Mouse (Mus musculus) forebrain, embryonic 13.5 days (tissue): ENCODE measurements around the gene Ptprh. TPM values are rescaled to one million over a fixed set of nuclear protein-coding genes. Genes with fewer than 3 reads are reported as not detected.

ENCODE experiments used
- ATAC-seq: fragments of 200-750 bp; cut with Nextera tagmentation; 2 replicates; pipeline ENCODE4 v1.8.0; 2017
- H3K27ac ChIP-seq: fragments of 300-500 bp; sonication (generic); 2 replicates; pipeline ENCODE4 v1.5.1; 2015; ENCODE audit warnings: inconsistent platforms, mild to moderate bottlenecking, moderate library complexity
- H3K27me3 ChIP-seq: fragments of 300-500 bp; sonication (generic); 2 replicates; pipeline ENCODE4 v1.6.1; 2015; ENCODE audit warnings: mild to moderate bottlenecking, inconsistent platforms
- H3K36me3 ChIP-seq: fragments of 300-500 bp; sonication (generic); 2 replicates; pipeline ENCODE4 v1.6.1; 2015; ENCODE audit warnings: mild to moderate bottlenecking, inconsistent platforms; ENCODE audit not compliant: poor library complexity, severe bottlenecking
- H3K4me1 ChIP-seq: fragments of 300-500 bp; sonication (generic); 2 replicates; pipeline ENCODE4 v1.6.1; 2015; ENCODE audit warnings: inconsistent platforms
- H3K4me2 ChIP-seq: fragments of 300-500 bp; sonication (generic); 2 replicates; pipeline ENCODE4 v1.6.1; 2015; ENCODE audit warnings: inconsistent platforms, mild to moderate bottlenecking, moderate library complexity
- H3K4me3 ChIP-seq: fragments of 300-500 bp; sonication (generic); 2 replicates; pipeline ENCODE4 v1.5.1; 2015; ENCODE audit warnings: mild to moderate bottlenecking, inconsistent platforms
- H3K9ac ChIP-seq: fragments of 300-500 bp; sonication (generic); 2 replicates; pipeline ENCODE4 v1.6.1; 2015; ENCODE audit warnings: mild to moderate bottlenecking, inconsistent platforms
- H3K9me3 ChIP-seq: fragments of 300-500 bp; sonication (generic); replicated peaks from 2 replicates; pipeline ENCODE4 v1.6.1; 2016; ENCODE audit warnings: inconsistent platforms
- WGBS: fragments of 180-500 bp; shearing (Covaris S2); methylation state at CpG from one replicate; pipeline ENCODE4 v1.1.7; 2015; 5-methylcytosine and 5-hydroxymethylcytosine counted together
- microRNA-seq: library from miRNA; unstranded; fragments of <30 nt; microRNA quantifications from one replicate; pipeline ENCODE4, GENCODE M21; 2016
- polyA plus RNA-seq: library from polyadenylated mRNA; unstranded; fragments of >200 nt; fragmentation: Nextera tagmentation; extraction: Ambion mirVana; gene quantifications from 2 replicates; pipeline ENCODE4 v1.2.1, GENCODE M21; 2015

Gene Ptprh
- polyA plus RNA-seq, 1 experiment from 2014 or later = 0.09 TPM

DNA sequence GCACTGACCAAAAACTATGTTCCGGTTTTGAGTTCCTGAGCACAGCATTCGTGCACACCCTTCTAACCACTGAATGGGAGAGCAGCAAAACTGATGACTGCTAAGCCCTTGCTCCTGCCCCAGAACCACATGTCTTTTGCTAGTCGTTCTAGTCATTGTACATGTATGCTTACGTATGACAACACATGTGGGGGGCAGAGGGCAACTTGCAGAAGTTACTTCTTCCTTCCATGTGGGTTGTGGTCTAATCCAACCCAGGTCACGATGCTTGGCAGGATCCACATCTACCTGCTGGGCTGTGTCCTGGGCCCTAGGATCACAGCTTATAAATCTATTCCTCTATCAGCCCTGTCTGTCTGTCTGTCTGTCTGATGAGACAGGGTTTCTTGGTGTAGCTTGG, 100.0 kb downstream of the Ptprh start:
- H3K4me2 ChIP-seq = no peak overlapping the region
- no peak for ATAC-seq
- WGBS = 89% methylated on average over 5 of the region's 5 CpGs
- H3K27ac ChIP-seq = no peak overlapping the region
- peaks cover 22% of the 10 kb centered on the region for H3K4me1 ChIP-seq
- no peaks in the 10 kb centered on the region for H3K27me3 ChIP-seq
- H3K9ac ChIP-seq = no peak overlapping the region
- no peaks in the 10 kb centered on the region for H3K9me3 ChIP-seq
- no peak overlapping the region for H3K4me3 ChIP-seq
- H3K36me3 ChIP-seq = 0 out of 2 replicates have a peak, but pooled peaks cover 3% of the 10 kb centered on the region

DNA sequence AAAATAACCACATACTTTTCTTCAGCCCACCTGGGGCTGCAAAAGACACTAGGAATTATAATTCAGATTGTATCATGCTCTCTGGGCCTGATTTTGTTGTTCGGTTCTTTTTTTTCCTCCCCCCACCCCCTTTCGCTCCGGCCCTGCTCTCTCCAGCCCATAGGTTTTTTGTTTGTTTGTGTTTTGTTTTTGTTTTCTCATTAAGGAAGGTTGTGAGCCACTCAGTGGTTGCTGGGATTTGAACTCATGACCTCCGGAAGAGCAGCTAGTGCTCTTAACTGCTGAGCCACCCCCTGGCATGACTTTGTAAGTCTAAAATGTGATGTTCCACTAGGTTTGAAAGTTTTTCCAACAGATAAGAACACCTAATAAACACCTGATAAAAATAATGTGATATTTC, 100.7 kb downstream of the Ptprh start:
- Histone ChIP-seq H3K27ac (no peak overlapping the region), H3K4me3 (peak overlapping the region; percentile 77; the same call in 1 of the 2 replicates), H3K4me1 (peaks cover 30% of the 10 kb centered on the region), H3K27me3 (no peaks in the 10 kb centered on the region), H3K36me3 (0 out of 2 replicates have a peak, but pooled peaks cover 3% of the 10 kb centered on the region), H3K4me2 (no peak overlapping the region), H3K9me3 (no peaks in the 10 kb centered on the region), H3K9ac (no peak overlapping the region)
- WGBS = 82% methylated on average over 4 of the region's 4 CpGs
- no peak for ATAC-seq

DNA sequence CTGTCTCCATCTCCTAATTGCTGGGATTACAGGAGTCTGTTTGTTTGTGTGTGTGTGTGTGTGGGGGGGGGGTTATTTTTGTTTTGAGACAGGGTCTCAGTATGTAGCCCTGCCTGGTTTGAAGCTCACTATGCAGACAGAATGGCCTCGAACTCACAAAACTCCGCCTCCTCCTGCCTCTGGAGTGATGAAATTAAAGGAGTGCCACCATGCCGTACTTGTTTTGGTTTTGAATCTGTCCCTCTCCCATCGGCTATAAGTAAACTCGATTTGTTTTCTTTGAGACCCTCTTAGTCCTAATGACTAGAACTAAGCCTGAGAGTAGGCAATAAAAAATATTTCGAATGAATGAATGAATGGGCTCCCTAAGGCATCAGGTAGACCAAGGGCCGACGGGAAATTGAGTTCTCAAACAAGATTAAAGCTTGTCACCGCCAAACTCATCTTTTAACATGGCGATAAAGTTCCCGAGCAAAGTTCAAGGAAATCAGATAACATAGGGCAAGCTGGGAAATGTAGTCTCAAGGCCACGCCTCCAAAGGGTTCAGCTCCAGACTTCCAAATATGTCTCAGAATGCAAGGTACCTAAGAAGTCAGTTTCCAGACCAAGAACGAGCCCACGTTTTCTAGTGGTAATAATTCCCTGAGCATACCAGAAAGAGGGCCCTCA, 101.3 kb downstream of the Ptprh start:
- H3K27ac ChIP-seq = no peak overlapping the region
- H3K9me3 ChIP-seq = no peaks in the 10 kb centered on the region
- 0 out of 2 replicates have a peak overlapping the region, but pooled peaks have one; percentile 95 for H3K9ac ChIP-seq
- H3K4me2 ChIP-seq = peak overlapping the region; percentile 82
- H3K27me3 ChIP-seq = no peaks in the 10 kb centered on the region
- 9% methylated on average over 14 of the region's 14 CpGs for WGBS
- peak overlapping the region; percentile 77 for H3K4me3 ChIP-seq
- 0 out of 2 replicates have a peak, but pooled peaks cover 3% of the 10 kb centered on the region for H3K36me3 ChIP-seq
- peaks cover 35% of the 10 kb centered on the region for H3K4me1 ChIP-seq
- ATAC-seq = peak; percentile 14; the same call in 1 of the 2 replicates

DNA sequence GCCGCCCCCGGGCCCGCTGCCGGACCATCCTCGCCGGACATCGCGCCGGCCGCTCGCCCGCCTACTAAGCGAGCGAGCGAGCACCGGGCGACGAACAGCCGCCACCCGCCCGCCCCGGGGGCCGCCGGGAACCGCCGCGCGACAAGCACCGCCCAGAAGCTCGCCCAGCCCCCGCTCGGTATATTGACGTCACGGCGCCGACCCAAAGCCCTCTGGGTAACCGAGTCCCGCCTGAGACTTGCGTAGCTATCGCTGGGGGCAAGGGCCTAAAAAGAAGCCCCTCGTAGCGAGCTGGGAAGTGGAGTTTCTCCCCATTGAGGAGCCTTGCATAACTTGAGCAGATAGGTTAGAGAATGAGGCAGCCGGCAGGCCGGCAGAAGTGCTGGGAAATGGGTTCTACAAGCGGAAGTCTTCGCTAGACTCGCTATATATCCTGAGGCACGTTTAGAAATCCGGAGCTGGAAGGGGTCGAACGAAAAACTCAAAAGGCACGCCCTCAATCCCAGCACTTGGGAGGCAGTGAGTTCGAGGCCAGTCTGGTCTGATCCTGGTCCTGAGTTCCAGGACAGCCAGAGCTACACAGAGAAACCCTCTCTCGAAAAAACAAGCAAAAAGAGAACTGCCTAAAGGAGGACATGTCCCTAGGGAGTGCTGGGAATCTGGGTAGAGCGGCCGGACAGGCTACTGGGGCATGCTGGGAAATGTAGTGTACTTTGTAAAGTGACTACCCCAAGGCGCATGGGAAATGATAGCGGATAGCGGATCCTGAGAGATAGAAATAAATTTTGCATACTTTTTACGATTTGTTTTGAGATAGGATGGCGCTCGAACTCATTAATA, 102.1 kb downstream of the Ptprh start, which contains the start of gene Ppp1r12c:
Gene Ppp1r12c (minus strand): TSS at position 123 of the 840 bp plus-strand sequence.
- peak within 1 kb of the TSS; percentile 82 for H3K4me2 ChIP-seq
- peaks cover 41% of the 10 kb centered on the region for H3K4me1 ChIP-seq
- H3K9me3 ChIP-seq = no peaks in the 10 kb centered on the region
- H3K4me3 ChIP-seq = peak within 1 kb of the TSS; percentile 77
- H3K27ac ChIP-seq = peak within 1 kb of the TSS; percentile 81
- peak within 1 kb of the TSS; percentile 95 for H3K9ac ChIP-seq
- peak; percentile 96 for ATAC-seq
- peaks cover 9% of the 10 kb centered on the region for H3K36me3 ChIP-seq
- WGBS = under 1% methylated on average over 60 of the region's 62 CpGs
- no peaks in the 10 kb centered on the region for H3K27me3 ChIP-seq

- peaks cover 17% of the 10 kb centered on the region for H3K36me3 ChIP-seq
- peak overlapping the region; percentile 95 for H3K9ac ChIP-seq
- peak overlapping the region; percentile 81 for H3K27ac ChIP-seq
- no peaks in the 10 kb centered on the region for H3K27me3 ChIP-seq
- ATAC-seq = peak; percentile 57
- WGBS = 1% methylated on average over 29 of the region's 52 CpGs
- peaks cover 41% of the 10 kb centered on the region for H3K4me1 ChIP-seq
- no peaks in the 10 kb centered on the region for H3K9me3 ChIP-seq
- peak overlapping the region; percentile 77 for H3K4me3 ChIP-seq
- peak overlapping the region; percentile 82 for H3K4me2 ChIP-seq
Measured at GRCm38 (mm10) chr7:4500892-4501471, 102.9 kb downstream of the Ptprh start.

- peak overlapping the region; percentile 77 for H3K4me3 ChIP-seq
- peak overlapping the region; percentile 95 for H3K9ac ChIP-seq
- peak overlapping the region; percentile 82 for H3K4me2 ChIP-seq
Measured at GRCm38 (mm10) chr7:4499034-4499433, 104.8 kb downstream of the Ptprh start.

More at GRCm38 (mm10) chr7:4499034-4499433, 104.8 kb downstream of the Ptprh start:
- Histone ChIP-seq H3K9me3 (no peaks in the 10 kb centered on the region), H3K4me1 (peaks cover 41% of the 10 kb centered on the region), H3K36me3 (peaks cover 32% of the 10 kb centered on the region), H3K27ac (no peak overlapping the region), H3K27me3 (no peaks in the 10 kb centered on the region)
- 84% methylated on average over 4 of the region's 4 CpGs for WGBS
- ATAC-seq = no peak

Small RNA genes within 50 kb of the gene (microRNA-seq; reads per million reads assigned to microRNA genes)
- gene Gm23577 = not detected

Other genes starting within 250 kb of the Ptprh start
- 0.05 TPM in 2 replicates for gene Gp6, start 206.3 kb downstream of the Ptprh start, polyA plus RNA-seq
- 30.5 and 33.6 TPM in 2 replicates for gene Rdh13, start 158.4 kb downstream of the Ptprh start, polyA plus RNA-seq
- gene Eps8l1, start 143.4 kb downstream of the Ptprh start, polyA plus RNA-seq = 4.0 and 5.7 TPM in 2 replicates
- gene Ppp1r12c, start 102.4 kb downstream of the Ptprh start, polyA plus RNA-seq = 33.8 and 36.8 TPM in 2 replicates
- 3.9 and 5.7 TPM in 2 replicates for gene Tnnt1, start 87.7 kb downstream of the Ptprh start, polyA plus RNA-seq
- 0.89 and 4.9 TPM in 2 replicates for gene Tnni3, start 79.8 kb downstream of the Ptprh start, polyA plus RNA-seq
- 1.4 and 2.0 TPM in 2 replicates for gene Dnaaf3, start 71.6 kb downstream of the Ptprh start, polyA plus RNA-seq
- 64.0 and 86.3 TPM in 2 replicates for gene Syt5, start 56.5 kb downstream of the Ptprh start, polyA plus RNA-seq
- gene Tmem86b, start 27.4 kb upstream of the Ptprh start, polyA plus RNA-seq = 2.9 and 3.3 TPM in 2 replicates
- gene Ppp6r1, start 55.0 kb upstream of the Ptprh start, polyA plus RNA-seq = 7.8 and 8.1 TPM in 2 replicates
- gene Hspbp1, start 81.0 kb upstream of the Ptprh start, polyA plus RNA-seq = 117 and 125 TPM in 2 replicates
- 6.1 and 6.5 TPM in 2 replicates for gene Brsk1, start 86.6 kb upstream of the Ptprh start, polyA plus RNA-seq
- 0.27 and 0.29 TPM in 2 replicates for gene Tmem150b, start 121.2 kb upstream of the Ptprh start, polyA plus RNA-seq
- gene Kmt5c, start 136.1 kb upstream of the Ptprh start, polyA plus RNA-seq = 75.3 and 84.3 TPM in 2 replicates
- gene Cox6b2, start 149.1 kb upstream of the Ptprh start, polyA plus RNA-seq = 17.8 and 22.1 TPM in 2 replicates
- gene Fam71e2, start 167.3 kb upstream of the Ptprh start, polyA plus RNA-seq = not detected in 2 replicates
- 0.17 and 0.40 TPM in 2 replicates for gene Il11, start 178.8 kb upstream of the Ptprh start, polyA plus RNA-seq
- not detected in 2 replicates for gene Tmem190, start 178.9 kb upstream of the Ptprh start, polyA plus RNA-seq
- gene Tmem238, start 185.6 kb upstream of the Ptprh start, polyA plus RNA-seq = 2.6 and 2.7 TPM in 2 replicates
- 244 and 284 TPM in 2 replicates for gene Rpl28, start 188.8 kb upstream of the Ptprh start, polyA plus RNA-seq
- 398 and 454 TPM in 2 replicates for gene Ube2s, start 208.5 kb upstream of the Ptprh start, polyA plus RNA-seq
- gene Shisa7, start 240.7 kb upstream of the Ptprh start, polyA plus RNA-seq = 5.6 and 7.1 TPM in 2 replicates